Mouse (Mus musculus): ENCODE data around the gene Pyy. TPM values are rescaled to one million over a fixed set of nuclear protein-coding genes. Genes with fewer than 3 reads are reported as not detected.

The Pyy gene
- total RNA-seq, 4 experiments from 2014 or later: not detected

Other genes starting within 250 kb of the Pyy start
- gene Meox1, start 213.5 kb downstream of the Pyy start, total RNA-seq (2022): 1 to 10 TPM; 1.1 to 2.4 (median 1.8) TPM
- not detected for gene Sost, start 140.8 kb downstream of the Pyy start, total RNA-seq (2022)
- gene Cfap97d1, start 123.6 kb downstream of the Pyy start, total RNA-seq (2022): not detected
- gene Dusp3, start 120.8 kb downstream of the Pyy start, total RNA-seq (2022): 100 to 1,000 TPM; 134 to 209 (median 172) TPM
- gene Mpp3, start 79.4 kb downstream of the Pyy start, total RNA-seq (2022): 10 to 100 TPM; 12.9 to 17.9 (median 15.7) TPM
- 10 to 100 TPM; 12.9 to 17.6 (median 15.0) TPM for gene Cd300lg, start 66.3 kb downstream of the Pyy start, total RNA-seq (2022)
- gene Mpp2, start 19.3 kb downstream of the Pyy start, total RNA-seq (2022): 1 to 10 TPM in 1 of 4 experiments, under 1 TPM in 3; 0.27 to 1.1 (median 0.57) TPM
- gene Ppy, start 6.5 kb downstream of the Pyy start, total RNA-seq (2022): not detected
- gene Nags, start 37.7 kb upstream of the Pyy start, total RNA-seq (2022): not detected
- 10 to 100 TPM in 2 of 4 experiments, 1 to 10 TPM in 2; 8.9 to 10.5 (median 9.9) TPM for gene Tmem101, start 48.6 kb upstream of the Pyy start, total RNA-seq (2022)
- gene Lsm12, start 77.5 kb upstream of the Pyy start, total RNA-seq (2022): 100 to 1,000 TPM; 108 to 127 (median 111) TPM
- 10 to 100 TPM; 61.5 to 73.2 (median 63.8) TPM for gene G6pc3, start 81.8 kb upstream of the Pyy start, total RNA-seq (2022)
- 10 to 100 TPM; 77.5 to 86.2 (median 83.2) TPM for gene Hdac5, start 122.3 kb upstream of the Pyy start, total RNA-seq (2022)
- gene BC030867, start 141.1 kb upstream of the Pyy start, total RNA-seq (2022): not detected
- 10 to 100 TPM; 92.5 to 99.3 (median 93.6) TPM for gene Asb16, start 160.9 kb upstream of the Pyy start, total RNA-seq (2022)
- 10 to 100 TPM; 14.7 to 15.8 (median 15.0) TPM for gene Tmub2, start 177.1 kb upstream of the Pyy start, total RNA-seq (2022)
- 10 to 100 TPM in 3 of 4 experiments, 1 to 10 TPM in 1; 9.3 to 14.5 (median 11.1) TPM for gene Atxn7l3, start 188.8 kb upstream of the Pyy start, total RNA-seq (2022)
- 10 to 100 TPM; 31.5 to 41.6 (median 38.2) TPM for gene Ubtf, start 211.9 kb upstream of the Pyy start, total RNA-seq (2022)

All from gastrocnemius, adult 8-10 months (tissue).